Mouse (Mus musculus) heart, postnatal 0 days (tissue): Measurements from ENCODE around the gene Agap1. TPM values are rescaled to one million over a fixed set of nuclear protein-coding genes. Genes with fewer than 3 reads are reported as not detected.

ENCODE experiments used
- ATAC-seq: fragments of 200-750 bp; cut with Nextera tagmentation; 2 replicates; pipeline ENCODE4 v1.8.0; 2017; ENCODE audit warnings: low read depth, moderate number of reproducible peaks, moderate library complexity; ENCODE audit not compliant: insufficient read depth
- DNase-seq: peaks from one replicate; pipeline ENCODE4 v3.0.0-alpha.2; 2016; ENCODE audit warnings: low spot score
- H3K27ac ChIP-seq: fragments of 300-500 bp; sonication (generic); 2 replicates; pipeline ENCODE4 v1.5.1; 2014; ENCODE audit warnings: low read depth, mild to moderate bottlenecking
- H3K27me3 ChIP-seq: fragments of 300-500 bp; sonication (generic); 2 replicates; pipeline ENCODE4 v1.6.1; 2014; ENCODE audit warnings: low read length, mixed read lengths; ENCODE audit not compliant: control insufficient read depth, insufficient read depth
- H3K36me3 ChIP-seq: fragments of 300-500 bp; sonication (generic); replicated peaks from 2 replicates; pipeline ENCODE4 v1.6.1; 2014; ENCODE audit warnings: low read length, mixed read lengths; ENCODE audit not compliant: control insufficient read depth, insufficient read depth
- H3K4me1 ChIP-seq: fragments of 300-500 bp; sonication (generic); 2 replicates; pipeline ENCODE4 v1.6.1; 2014; ENCODE audit warnings: antibody characterized with exemption; ENCODE audit not compliant: control insufficient read depth, insufficient read depth
- H3K4me2 ChIP-seq: fragments of 300-500 bp; sonication (generic); 2 replicates; pipeline ENCODE4 v1.6.1; 2014; ENCODE audit warnings: low read depth, mild to moderate bottlenecking, low read length, moderate library complexity
- H3K4me3 ChIP-seq: fragments of 300-500 bp; sonication (generic); 2 replicates; pipeline ENCODE4 v1.5.1; 2014; ENCODE audit warnings: low read depth, low read length
- H3K9ac ChIP-seq: fragments of 300-500 bp; sonication (generic); replicated peaks from 2 replicates; pipeline ENCODE4 v1.6.1; 2014; ENCODE audit warnings: low read depth, low read length, mixed read lengths
- H3K9me3 ChIP-seq: fragments of 300-500 bp; sonication (generic); replicated peaks from 2 replicates; pipeline ENCODE4 v1.6.1; 2016; ENCODE audit warnings: low read length; ENCODE audit not compliant: control insufficient read depth
- CTCF ChIP-seq: IDR thresholded peaks from 2 replicates; pipeline ENCODE4 v1.5.1; 2016; ENCODE audit warnings: antibody characterized with exemption, control low read depth, low read depth
- EP300 ChIP-seq: IDR thresholded peaks from 2 replicates; pipeline ENCODE4 v1.6.1; 2016; ENCODE audit warnings: antibody characterized with exemption, low read depth
- WGBS: fragments of 180-500 bp; shearing (Covaris S2); extraction: QIAGEN DNeasy Blood & Tissue Kit; methylation state at CpG from one replicate; pipeline ENCODE4 v1.1.7; 2014; 5-methylcytosine and 5-hydroxymethylcytosine counted together
- polyA plus RNA-seq: library from polyadenylated mRNA; unstranded; fragments of >200 nt; fragmentation: Nextera tagmentation; extraction: Ambion mirVana; gene quantifications from 2 replicates; pipeline ENCODE4 v1.2.1, GENCODE M21; 2015
- total RNA-seq: library from RNA; depleted of rRNA; stranded (reverse); fragments of >200 nt; gene quantifications from 2 replicates; pipeline ENCODE4 v1.2.3, GENCODE M21; 2014; ENCODE audit warnings: low replicate concordance

Gene Agap1
- total and polyA plus RNA-seq, 2 experiments from 2014 or later: 6.1 to 21.0 TPM

DNA sequence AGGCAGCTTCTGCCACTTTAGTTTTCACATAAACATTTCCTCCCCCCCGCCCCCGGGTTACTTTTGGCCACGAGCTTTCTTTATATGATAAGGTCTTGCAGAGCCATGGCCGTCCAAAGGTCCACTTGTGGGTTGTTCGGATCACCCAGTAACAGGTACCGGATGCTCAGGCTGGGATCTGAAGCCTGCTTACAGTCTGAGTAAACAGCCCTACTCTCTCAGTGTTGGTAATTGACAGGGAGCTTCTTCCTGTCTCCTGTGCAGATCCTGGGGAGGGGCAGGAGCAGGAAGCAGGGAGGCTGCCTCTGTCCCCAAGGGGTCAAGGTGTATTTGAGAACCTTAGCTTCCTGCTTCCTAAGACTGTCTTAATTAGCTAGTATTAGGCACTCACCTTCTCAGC lies 269.9 kb downstream of the Agap1 start:
- DNase-seq (no peak), ATAC-seq (no peak)
- Histone ChIP-seq H3K27ac (peak overlapping the region; percentile 56), H3K4me1 (peaks cover 15% of the 10 kb centered on the region; the same call in 1 of the 2 replicates), H3K9me3 (no peaks in the 10 kb centered on the region), H3K27me3 (no peaks in the 10 kb centered on the region), H3K4me2 (no peak overlapping the region), H3K9ac (no peak overlapping the region), H3K4me3 (no peak overlapping the region), H3K36me3 (peaks cover 11% of the 10 kb centered on the region)
- TF ChIP-seq CTCF (no peak), EP300 (no peak)
- 55% methylated on average over 6 of the region's 6 CpGs for WGBS

DNA sequence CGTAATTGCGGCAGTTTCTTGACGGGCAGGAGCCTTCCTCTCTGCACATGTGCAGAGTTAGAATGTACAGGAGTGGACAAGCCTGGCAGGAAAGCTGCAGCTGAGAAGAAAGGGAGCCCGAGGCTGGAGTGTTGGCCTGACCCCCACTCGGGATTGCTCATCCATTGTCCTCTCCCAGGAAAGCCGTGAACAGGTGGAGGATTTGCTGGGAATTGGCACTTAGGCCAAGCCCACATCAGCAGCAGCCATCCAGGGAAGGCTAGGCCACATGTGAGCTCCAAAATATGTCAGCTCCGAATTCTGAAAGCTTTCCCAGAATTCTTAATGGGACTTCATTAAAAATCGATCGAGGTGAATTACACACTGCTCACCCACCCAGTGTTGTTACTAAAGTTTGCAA lies 270.4 kb downstream of the Agap1 start:
- Histone ChIP-seq H3K27ac (no peak overlapping the region), H3K27me3 (no peaks in the 10 kb centered on the region), H3K36me3 (peaks cover 11% of the 10 kb centered on the region), H3K4me2 (no peak overlapping the region), H3K9ac (no peak overlapping the region), H3K9me3 (no peaks in the 10 kb centered on the region), H3K4me3 (no peak overlapping the region), H3K4me1 (peaks cover 15% of the 10 kb centered on the region; the same call in 1 of the 2 replicates)
- ATAC-seq (no peak), DNase-seq (no peak)
- TF ChIP-seq CTCF: no peak
- no peak for TF ChIP-seq EP300
- WGBS: 66% methylated on average over 9 of the region's 9 CpGs

GRCm38 (mm10) chr1:89728481-89728880 lies 273.9 kb downstream of the Agap1 start:
- no peak overlapping the region for H3K4me2 ChIP-seq
- 98% methylated on average over 6 of the region's 6 CpGs for WGBS
- ATAC-seq: no peak

GRCm38 (mm10) chr1:89730589-89731195 lies 276.1 kb downstream of the Agap1 start:
- Histone ChIP-seq H3K4me2 (no peak overlapping the region), H3K4me3 (no peak overlapping the region), H3K36me3 (peaks cover 11% of the 10 kb centered on the region), H3K27me3 (no peaks in the 10 kb centered on the region), H3K4me1 (no peaks in the 10 kb centered on the region), H3K9ac (no peak overlapping the region), H3K9me3 (no peaks in the 10 kb centered on the region), H3K27ac (0 out of 2 replicates have a peak overlapping the region, but pooled peaks have one; percentile 3)
- ATAC-seq (peak; percentile 67), DNase-seq (peak; percentile 47)
- peak; percentile 53; the same call in 1 of the 2 replicates for TF ChIP-seq EP300
- TF ChIP-seq CTCF: peak; percentile 40
- 57% methylated on average over 13 of the region's 13 CpGs for WGBS

More at GRCm38 (mm10) chr1:89728481-89728880, 273.9 kb downstream of the Agap1 start:
- H3K4me1 ChIP-seq: peaks cover 12% of the 10 kb centered on the region; the same call in 1 of the 2 replicates
- TF ChIP-seq CTCF (no peak), EP300 (no peak)
- peaks cover 11% of the 10 kb centered on the region for H3K36me3 ChIP-seq
- H3K9me3 ChIP-seq: no peaks in the 10 kb centered on the region
- DNase-seq: no peak
- no peak overlapping the region for H3K9ac ChIP-seq
- no peak overlapping the region for H3K27ac ChIP-seq
- H3K4me3 ChIP-seq: no peak overlapping the region
- H3K27me3 ChIP-seq: no peaks in the 10 kb centered on the region

- 82% methylated on average over 9 of the region's 9 CpGs for WGBS
- Histone ChIP-seq H3K27ac (no peak overlapping the region), H3K9ac (no peak overlapping the region), H3K27me3 (no peaks in the 10 kb centered on the region), H3K9me3 (no peaks in the 10 kb centered on the region), H3K4me2 (no peak overlapping the region), H3K4me3 (no peak overlapping the region), H3K4me1 (no peaks in the 10 kb centered on the region), H3K36me3 (no peaks in the 10 kb centered on the region)
- DNase-seq (no peak), ATAC-seq (no peak)
- TF ChIP-seq CTCF (no peak), EP300 (no peak)
Observed at GRCm38 (mm10) chr1:89734368-89734767, 279.8 kb downstream of the Agap1 start.

- no peak overlapping the region for H3K9ac ChIP-seq
- H3K36me3 ChIP-seq: no peaks in the 10 kb centered on the region
- ATAC-seq (no peak), DNase-seq (no peak)
- H3K4me3 ChIP-seq: no peak overlapping the region
- no peak for TF ChIP-seq CTCF
- TF ChIP-seq EP300: no peak
- no peaks in the 10 kb centered on the region for H3K4me1 ChIP-seq
- no peak overlapping the region for H3K27ac ChIP-seq
- H3K9me3 ChIP-seq: no peaks in the 10 kb centered on the region
- WGBS: 75% methylated on average over 6 of the region's 6 CpGs
- H3K4me2 ChIP-seq: no peak overlapping the region
- H3K27me3 ChIP-seq: no peaks in the 10 kb centered on the region
Observed at GRCm38 (mm10) chr1:89735146-89735545, 280.5 kb downstream of the Agap1 start.
